Mouse (Mus musculus) heart, postnatal 0 days (tissue): ENCODE results near the gene Sowahc. TPM values are rescaled to one million over a fixed set of nuclear protein-coding genes. Genes with fewer than 3 reads are reported as not detected.

Source experiments
- ATAC-seq: fragments of 200-750 bp; cut with Nextera tagmentation; 2 replicates; pipeline ENCODE4 v1.8.0; 2017; ENCODE audit warnings: low read depth, moderate number of reproducible peaks, moderate library complexity; ENCODE audit not compliant: insufficient read depth
- DNase-seq: peaks from one replicate; pipeline ENCODE4 v3.0.0-alpha.2; 2016; ENCODE audit warnings: low spot score
- H3K27ac ChIP-seq: fragments of 300-500 bp; sonication (generic); 2 replicates; pipeline ENCODE4 v1.5.1; 2014; ENCODE audit warnings: low read depth, mild to moderate bottlenecking
- H3K27me3 ChIP-seq: fragments of 300-500 bp; sonication (generic); 2 replicates; pipeline ENCODE4 v1.6.1; 2014; ENCODE audit warnings: low read length, mixed read lengths; ENCODE audit not compliant: control insufficient read depth, insufficient read depth
- H3K36me3 ChIP-seq: fragments of 300-500 bp; sonication (generic); replicated peaks from 2 replicates; pipeline ENCODE4 v1.6.1; 2014; ENCODE audit warnings: low read length, mixed read lengths; ENCODE audit not compliant: control insufficient read depth, insufficient read depth
- H3K4me1 ChIP-seq: fragments of 300-500 bp; sonication (generic); 2 replicates; pipeline ENCODE4 v1.6.1; 2014; ENCODE audit warnings: antibody characterized with exemption; ENCODE audit not compliant: control insufficient read depth, insufficient read depth
- H3K4me2 ChIP-seq: fragments of 300-500 bp; sonication (generic); 2 replicates; pipeline ENCODE4 v1.6.1; 2014; ENCODE audit warnings: low read depth, mild to moderate bottlenecking, low read length, moderate library complexity
- H3K4me3 ChIP-seq: fragments of 300-500 bp; sonication (generic); 2 replicates; pipeline ENCODE4 v1.5.1; 2014; ENCODE audit warnings: low read depth, low read length
- H3K9ac ChIP-seq: fragments of 300-500 bp; sonication (generic); replicated peaks from 2 replicates; pipeline ENCODE4 v1.6.1; 2014; ENCODE audit warnings: low read depth, low read length, mixed read lengths
- H3K9me3 ChIP-seq: fragments of 300-500 bp; sonication (generic); replicated peaks from 2 replicates; pipeline ENCODE4 v1.6.1; 2016; ENCODE audit warnings: low read length; ENCODE audit not compliant: control insufficient read depth
- CTCF ChIP-seq: IDR thresholded peaks from 2 replicates; pipeline ENCODE4 v1.5.1; 2016; ENCODE audit warnings: antibody characterized with exemption, control low read depth, low read depth
- EP300 ChIP-seq: IDR thresholded peaks from 2 replicates; pipeline ENCODE4 v1.6.1; 2016; ENCODE audit warnings: antibody characterized with exemption, low read depth
- WGBS: fragments of 180-500 bp; shearing (Covaris S2); extraction: QIAGEN DNeasy Blood & Tissue Kit; methylation state at CpG from one replicate; pipeline ENCODE4 v1.1.7; 2014; 5-methylcytosine and 5-hydroxymethylcytosine counted together
- polyA plus RNA-seq: library from polyadenylated mRNA; unstranded; fragments of >200 nt; fragmentation: Nextera tagmentation; extraction: Ambion mirVana; gene quantifications from 2 replicates; pipeline ENCODE4 v1.2.1, GENCODE M21; 2015
- total RNA-seq: library from RNA; depleted of rRNA; stranded (reverse); fragments of >200 nt; gene quantifications from 2 replicates; pipeline ENCODE4 v1.2.3, GENCODE M21; 2014; ENCODE audit warnings: low replicate concordance

The Sowahc gene
- total and polyA plus RNA-seq, 2 experiments from 2014 or later: 0.97 to 2.4 TPM

DNA sequence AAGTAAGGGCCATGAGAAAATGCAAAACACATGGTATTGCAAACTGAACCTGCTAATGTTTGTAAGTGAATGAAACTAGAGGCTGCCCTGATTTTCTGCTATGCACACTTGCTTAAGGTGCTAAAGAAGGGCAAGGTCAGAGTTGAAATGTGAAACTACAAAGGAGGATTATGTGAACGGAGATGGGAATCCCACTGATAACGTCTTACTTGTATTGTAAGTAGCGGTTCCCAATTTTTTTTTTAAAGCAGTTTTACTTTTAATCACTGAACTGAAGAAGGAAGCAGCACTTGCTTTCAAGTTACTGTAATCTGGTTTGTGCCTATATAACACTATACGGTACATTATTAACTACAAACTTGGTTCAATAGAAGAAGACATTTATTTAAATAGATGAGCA is 2.1 kb downstream of the Sowahc start:
- H3K4me2 ChIP-seq: 0 out of 2 replicates have a peak overlapping the region, but pooled peaks have one; percentile 99
- DNase-seq: no peak
- no peak overlapping the region for H3K9ac ChIP-seq
- peaks cover 6% of the 10 kb centered on the region for H3K4me1 ChIP-seq
- no peak overlapping the region for H3K27ac ChIP-seq
- no peaks in the 10 kb centered on the region for H3K27me3 ChIP-seq
- no peaks in the 10 kb centered on the region for H3K36me3 ChIP-seq
- no peak for ATAC-seq
- no peaks in the 10 kb centered on the region for H3K9me3 ChIP-seq
- no peak overlapping the region for H3K4me3 ChIP-seq
- no peak for TF ChIP-seq EP300
- WGBS: 86% methylated on average over 4 of the region's 4 CpGs

- no peak for TF ChIP-seq EP300
- TF ChIP-seq CTCF: no peak
- Histone ChIP-seq H3K4me2 (no peak overlapping the region), H3K9me3 (no peaks in the 10 kb centered on the region), H3K9ac (no peak overlapping the region), H3K36me3 (no peaks in the 10 kb centered on the region), H3K4me3 (no peak overlapping the region), H3K27me3 (no peaks in the 10 kb centered on the region), H3K4me1 (peaks cover 6% of the 10 kb centered on the region), H3K27ac (no peak overlapping the region)
- ATAC-seq (no peak), DNase-seq (no peak)
- WGBS: 90% methylated on average over 2 of the region's 2 CpGs
Measured at GRCm38 (mm10) chr10:59225137-59225536, 3.4 kb downstream of the Sowahc start.

DNA sequence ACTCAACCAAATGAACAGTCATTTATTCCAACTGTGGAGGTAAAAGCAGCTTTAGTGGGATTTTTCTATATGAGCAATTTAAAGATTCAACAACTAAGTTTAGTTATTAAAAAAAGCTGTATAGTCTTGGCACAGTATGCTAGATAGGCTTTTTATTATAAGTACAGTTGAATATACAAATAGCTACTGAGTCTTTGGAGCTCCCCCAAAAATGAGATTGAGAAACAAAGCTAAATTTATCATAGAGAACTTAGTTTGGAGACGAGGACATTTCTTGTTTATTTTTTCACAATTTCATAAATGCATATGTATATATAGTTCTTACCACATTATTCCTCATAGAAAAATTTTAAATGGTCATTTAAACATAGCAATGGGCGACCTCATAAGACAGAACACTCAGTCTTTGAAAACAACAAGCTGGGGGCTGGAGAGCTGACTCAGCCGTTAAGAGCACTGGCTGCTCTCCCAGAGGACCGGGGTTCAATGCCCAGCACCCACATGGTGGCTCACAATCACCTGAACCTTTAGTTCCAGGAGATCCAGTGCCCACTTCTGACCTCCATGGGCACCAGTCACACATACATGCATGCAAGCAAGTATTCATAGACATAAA is 7.6 kb downstream of the Sowahc start:
- 70% methylated on average over 4 of the region's 4 CpGs for WGBS
- H3K4me3 ChIP-seq: no peak overlapping the region
- H3K36me3 ChIP-seq: no peaks in the 10 kb centered on the region
- no peak overlapping the region for H3K4me2 ChIP-seq
- no peaks in the 10 kb centered on the region for H3K4me1 ChIP-seq
- H3K9me3 ChIP-seq: no peaks in the 10 kb centered on the region
- no peak for DNase-seq
- no peak for ATAC-seq
- no peak overlapping the region for H3K27ac ChIP-seq
- no peak overlapping the region for H3K9ac ChIP-seq
- H3K27me3 ChIP-seq: no peaks in the 10 kb centered on the region
- TF ChIP-seq EP300 (no peak), CTCF (no peak)

DNA sequence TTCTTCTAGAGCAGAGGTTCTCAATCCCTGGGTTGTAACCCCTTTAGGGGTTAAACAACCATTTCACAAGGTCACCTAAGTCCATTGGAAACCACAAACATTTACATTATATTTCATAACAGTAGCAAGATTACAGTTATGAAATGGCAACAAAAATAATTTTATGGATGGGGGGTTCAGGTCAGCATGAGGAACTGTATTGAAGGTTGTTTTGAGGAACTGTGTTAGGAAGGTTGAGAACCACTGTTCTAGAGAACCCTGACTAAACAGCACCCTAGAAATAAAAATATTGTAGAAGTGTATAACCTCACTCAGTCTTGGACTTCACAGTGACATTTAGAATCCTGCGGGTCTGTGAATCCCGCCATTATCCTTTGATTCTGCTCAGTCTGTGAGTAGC is 13.5 kb downstream of the Sowahc start:
- no peak overlapping the region for H3K27ac ChIP-seq
- 94% methylated on average over 2 of the region's 2 CpGs for WGBS
- DNase-seq: no peak
- TF ChIP-seq EP300: no peak
- no peak for TF ChIP-seq CTCF
- H3K36me3 ChIP-seq: no peaks in the 10 kb centered on the region
- H3K9me3 ChIP-seq: no peaks in the 10 kb centered on the region
- no peak for ATAC-seq
- H3K4me1 ChIP-seq: no peaks in the 10 kb centered on the region
- no peaks in the 10 kb centered on the region for H3K27me3 ChIP-seq
- H3K9ac ChIP-seq: no peak overlapping the region
- H3K4me2 ChIP-seq: no peak overlapping the region
- H3K4me3 ChIP-seq: no peak overlapping the region

DNA sequence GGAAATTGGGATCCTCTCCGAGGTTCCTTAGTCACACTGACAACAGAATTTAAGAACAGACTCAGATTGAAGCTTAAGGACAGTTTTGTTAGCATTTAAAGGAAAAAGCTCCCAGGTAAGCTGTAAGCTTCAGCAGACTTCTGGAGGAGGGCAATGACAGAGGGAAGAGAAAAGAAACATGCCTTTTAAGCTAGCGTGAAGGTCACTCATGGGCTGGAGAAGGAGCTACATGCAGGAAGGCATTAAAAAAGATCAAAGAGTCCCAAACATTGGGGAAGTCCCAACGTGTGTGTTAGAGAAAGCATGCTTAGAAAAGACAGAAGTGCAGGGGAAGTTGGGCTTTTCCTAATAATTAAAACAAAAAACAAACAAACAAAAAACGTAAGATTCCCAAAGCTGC is 14.1 kb downstream of the Sowahc start:
- no peaks in the 10 kb centered on the region for H3K4me1 ChIP-seq
- no peaks in the 10 kb centered on the region for H3K9me3 ChIP-seq
- WGBS: 62% methylated on average over 4 of the region's 4 CpGs
- no peak overlapping the region for H3K9ac ChIP-seq
- DNase-seq (no peak), ATAC-seq (no peak)
- no peaks in the 10 kb centered on the region for H3K36me3 ChIP-seq
- H3K27me3 ChIP-seq: no peaks in the 10 kb centered on the region
- no peak overlapping the region for H3K27ac ChIP-seq
- H3K4me3 ChIP-seq: no peak overlapping the region
- H3K4me2 ChIP-seq: no peak overlapping the region
- TF ChIP-seq CTCF (no peak), EP300 (no peak)

DNA sequence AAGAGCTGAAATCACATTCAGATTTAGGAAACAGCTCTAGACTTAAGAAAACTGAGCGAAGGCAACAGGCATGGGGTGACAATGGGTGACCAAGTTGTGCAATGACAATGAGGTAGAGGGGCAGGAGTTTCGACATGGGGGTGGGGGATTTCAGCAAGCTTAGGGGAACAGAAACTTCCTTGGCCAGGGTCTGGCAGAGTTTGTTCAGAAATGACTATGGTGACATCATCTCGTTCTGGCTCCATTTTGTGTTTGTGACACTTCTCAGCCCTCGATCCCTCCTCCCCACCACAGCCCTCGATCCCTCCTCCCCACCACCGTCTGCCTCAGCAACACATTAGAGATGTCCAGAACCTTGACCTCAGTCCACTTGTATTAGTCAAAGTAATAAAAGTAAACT is 14.7 kb downstream of the Sowahc start:
- ATAC-seq (no peak), DNase-seq (no peak)
- H3K9ac ChIP-seq: no peak overlapping the region
- no peaks in the 10 kb centered on the region for H3K9me3 ChIP-seq
- TF ChIP-seq EP300: no peak
- no peak for TF ChIP-seq CTCF
- 67% methylated on average over 6 of the region's 6 CpGs for WGBS
- H3K27ac ChIP-seq: no peak overlapping the region
- no peaks in the 10 kb centered on the region for H3K36me3 ChIP-seq
- no peaks in the 10 kb centered on the region for H3K27me3 ChIP-seq
- no peaks in the 10 kb centered on the region for H3K4me1 ChIP-seq
- no peak overlapping the region for H3K4me2 ChIP-seq
- no peak overlapping the region for H3K4me3 ChIP-seq
